Mouse (Mus musculus) forebrain, postnatal 0 days (tissue): ENCODE results near the gene Wnt7b. TPM values are rescaled to one million over a fixed set of nuclear protein-coding genes. Genes with fewer than 3 reads are reported as not detected.

Source experiments
- ATAC-seq: fragments of 200-750 bp; cut with Nextera tagmentation; 2 replicates; pipeline ENCODE4 v1.8.0; 2017; ENCODE audit warnings: mild to moderate bottlenecking, moderate library complexity
- DNase-seq: peaks from one replicate; pipeline ENCODE4 v3.0.0-alpha.2; 2015
- H3K27ac ChIP-seq: fragments of 300-500 bp; sonication (generic); 2 replicates; pipeline ENCODE4 v1.5.1; 2014; ENCODE audit warnings: low read depth, mild to moderate bottlenecking, antibody characterized with exemption, low read length, moderate library complexity, mixed read lengths
- H3K27me3 ChIP-seq: fragments of 300-500 bp; sonication (generic); 2 replicates; pipeline ENCODE4 v1.6.1; 2014; ENCODE audit warnings: mild to moderate bottlenecking, low read length, mixed read lengths; ENCODE audit not compliant: insufficient read depth
- H3K36me3 ChIP-seq: fragments of 300-500 bp; sonication (generic); 2 replicates; pipeline ENCODE4 v1.6.1; 2014; ENCODE audit warnings: mild to moderate bottlenecking, moderate library complexity; ENCODE audit not compliant: insufficient read depth
- H3K4me1 ChIP-seq: fragments of 300-500 bp; sonication (generic); 2 replicates; pipeline ENCODE4 v1.6.1; 2014; ENCODE audit warnings: antibody characterized with exemption; ENCODE audit not compliant: insufficient read depth
- H3K4me2 ChIP-seq: fragments of 300-500 bp; sonication (generic); 2 replicates; pipeline ENCODE4 v1.6.1; 2014; ENCODE audit warnings: low read depth, mild to moderate bottlenecking, moderate library complexity
- H3K4me3 ChIP-seq: fragments of 300-500 bp; sonication (generic); 2 replicates; pipeline ENCODE4 v1.5.1; 2014; ENCODE audit warnings: low read depth, low read length, mixed read lengths
- H3K9ac ChIP-seq: fragments of 300-500 bp; sonication (generic); 2 replicates; pipeline ENCODE4 v1.6.1; 2014; ENCODE audit warnings: mild to moderate bottlenecking
- H3K9me3 ChIP-seq: fragments of 300-500 bp; sonication (generic); 2 replicates; pipeline ENCODE4 v1.6.1; 2016; ENCODE audit warnings: low read length
- CTCF ChIP-seq: sonication (generic); IDR thresholded peaks from 2 replicates; pipeline ENCODE4 v1.5.1; 2016; ENCODE audit warnings: antibody characterized with exemption, control low read depth, low read depth
- WGBS: fragments of 180-500 bp; shearing (Covaris S2); extraction: QIAGEN DNeasy Blood & Tissue Kit; methylation state at CpG from one replicate; pipeline ENCODE4 v1.1.7; 2014; 5-methylcytosine and 5-hydroxymethylcytosine counted together
- polyA plus RNA-seq: library from polyadenylated mRNA; unstranded; fragments of >200 nt; fragmentation: Nextera tagmentation; extraction: Ambion mirVana; gene quantifications from 2 replicates; pipeline ENCODE4 v1.2.1, GENCODE M21; 2015
- total RNA-seq: library from RNA; depleted of rRNA; stranded (reverse); fragments of >200 nt; gene quantifications from 2 replicates; pipeline ENCODE4 v1.2.3, GENCODE M21; 2014

Wnt7b gene
- total and polyA plus RNA-seq, 2 experiments from 2014 or later, result 54.0 to 59.3 TPM

- H3K4me1 ChIP-seq, result no peaks in the 10 kb centered on the region
- H3K4me2 ChIP-seq, result no peak overlapping the region
- no peak for ATAC-seq
- H3K4me3 ChIP-seq, result no peak overlapping the region
- DNase-seq, result no peak
- 73% methylated on average over 11 of the region's 11 CpGs for WGBS
- no peak overlapping the region for H3K27ac ChIP-seq
- TF ChIP-seq CTCF, result no peak
- H3K9me3 ChIP-seq, result no peaks in the 10 kb centered on the region
- H3K27me3 ChIP-seq, result no peaks in the 10 kb centered on the region
- no peak overlapping the region for H3K9ac ChIP-seq
- H3K36me3 ChIP-seq, result no peaks in the 10 kb centered on the region
Measured at GRCm38 (mm10) chr15:85553421-85553820, 28.9 kb downstream of the Wnt7b start.

GRCm38 (mm10) chr15:85546500-85546899, 35.8 kb downstream of the Wnt7b start:
- Histone ChIP-seq H3K27ac (no peak overlapping the region), H3K4me3 (no peak overlapping the region), H3K9me3 (no peaks in the 10 kb centered on the region), H3K4me1 (no peaks in the 10 kb centered on the region), H3K27me3 (no peaks in the 10 kb centered on the region), H3K4me2 (no peak overlapping the region), H3K9ac (no peak overlapping the region), H3K36me3 (no peaks in the 10 kb centered on the region)
- DNase-seq (no peak), ATAC-seq (no peak)
- no peak for TF ChIP-seq CTCF
- WGBS, result 71% methylated on average over 4 of the region's 4 CpGs

DNA sequence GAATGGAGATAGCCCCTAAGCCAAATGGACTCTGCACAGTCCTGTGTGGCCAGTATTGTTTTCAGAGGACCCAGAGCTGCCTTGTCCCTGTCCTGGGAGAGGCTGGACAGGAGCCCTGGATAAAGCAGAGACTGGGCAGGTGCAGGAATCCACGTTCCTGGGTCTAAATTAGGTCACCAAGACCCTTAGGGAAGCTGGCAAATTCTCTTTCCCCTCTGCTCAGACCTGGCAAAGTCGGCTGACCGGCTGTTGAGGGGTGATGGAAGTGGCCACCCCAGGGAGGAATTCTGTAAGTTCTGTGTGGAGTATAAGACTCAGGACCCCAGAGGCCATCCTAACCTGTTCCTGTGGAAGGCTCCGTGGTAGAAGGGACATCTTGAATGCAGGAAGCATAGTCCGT, 36.9 kb downstream of the Wnt7b start:
- no peaks in the 10 kb centered on the region for H3K36me3 ChIP-seq
- no peak overlapping the region for H3K4me2 ChIP-seq
- no peaks in the 10 kb centered on the region for H3K27me3 ChIP-seq
- DNase-seq (no peak), ATAC-seq (no peak)
- whole genome bisulfite sequencing, result 84% methylated on average over 5 of the region's 5 CpGs
- H3K9ac ChIP-seq, result no peak overlapping the region
- no peak for TF ChIP-seq CTCF
- no peaks in the 10 kb centered on the region for H3K4me1 ChIP-seq
- no peaks in the 10 kb centered on the region for H3K9me3 ChIP-seq
- no peak overlapping the region for H3K27ac ChIP-seq
- no peak overlapping the region for H3K4me3 ChIP-seq

- Histone ChIP-seq H3K4me2 (no peak overlapping the region), H3K4me3 (no peak overlapping the region), H3K9ac (no peak overlapping the region), H3K27me3 (no peaks in the 10 kb centered on the region), H3K36me3 (0 out of 2 replicates have a peak, but pooled peaks cover 5% of the 10 kb centered on the region), H3K9me3 (no peaks in the 10 kb centered on the region), H3K4me1 (no peaks in the 10 kb centered on the region), H3K27ac (no peak overlapping the region)
- no peak for ATAC-seq
- 65% methylated on average over 11 of the region's 11 CpGs for WGBS
- DNase-seq, result no peak
- TF ChIP-seq CTCF, result no peak
Measured at GRCm38 (mm10) chr15:85538170-85538569, 44.1 kb downstream of the Wnt7b start.

- H3K9ac ChIP-seq, result no peak overlapping the region
- WGBS, result 89% methylated on average over 25 of the region's 25 CpGs
Measured at GRCm38 (mm10) chr15:85537151-85537550, 45.1 kb downstream of the Wnt7b start.

DNA sequence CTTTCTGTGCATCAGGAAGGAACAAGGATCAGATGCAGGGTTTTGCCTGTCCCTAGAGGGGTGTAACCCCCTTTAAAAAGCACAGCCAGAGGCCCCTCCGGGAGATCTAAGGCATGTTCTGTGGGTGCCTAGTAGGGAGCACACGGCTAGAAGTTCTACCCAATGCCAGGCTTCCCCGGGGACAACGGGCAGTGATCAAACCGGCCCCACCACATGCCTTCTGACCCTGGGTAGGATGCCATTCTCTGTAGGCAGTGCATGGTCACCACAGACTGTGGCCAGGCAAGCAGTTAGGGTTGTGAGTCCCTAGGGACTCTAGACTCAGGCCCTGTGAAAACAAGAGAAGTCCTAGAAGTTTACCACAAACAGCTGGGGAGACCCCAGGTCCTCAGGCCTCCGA, 47.6 kb downstream of the Wnt7b start:
- TF ChIP-seq CTCF, result no peak
- ATAC-seq (no peak), DNase-seq (no peak)
- Histone ChIP-seq H3K9ac (no peak overlapping the region), H3K27ac (no peak overlapping the region), H3K9me3 (no peaks in the 10 kb centered on the region), H3K4me1 (no peaks in the 10 kb centered on the region), H3K27me3 (no peaks in the 10 kb centered on the region), H3K36me3 (0 out of 2 replicates have a peak, but pooled peaks cover 5% of the 10 kb centered on the region), H3K4me2 (no peak overlapping the region), H3K4me3 (no peak overlapping the region)
- 94% methylated on average over 6 of the region's 6 CpGs for WGBS

More at GRCm38 (mm10) chr15:85537151-85537550, 45.1 kb downstream of the Wnt7b start:
- H3K4me2 ChIP-seq, result no peak overlapping the region
- H3K36me3 ChIP-seq, result 0 out of 2 replicates have a peak, but pooled peaks cover 5% of the 10 kb centered on the region
- TF ChIP-seq CTCF, result no peak
- H3K9me3 ChIP-seq, result no peaks in the 10 kb centered on the region
- DNase-seq (no peak), ATAC-seq (no peak)
- H3K27me3 ChIP-seq, result no peaks in the 10 kb centered on the region
- H3K4me3 ChIP-seq, result no peak overlapping the region
- H3K4me1 ChIP-seq, result no peaks in the 10 kb centered on the region
- H3K27ac ChIP-seq, result no peak overlapping the region

- Histone ChIP-seq H3K36me3 (0 out of 2 replicates have a peak, but pooled peaks cover 5% of the 10 kb centered on the region), H3K4me1 (no peaks in the 10 kb centered on the region), H3K4me2 (no peak overlapping the region), H3K9ac (no peak overlapping the region), H3K9me3 (no peaks in the 10 kb centered on the region), H3K27ac (no peak overlapping the region), H3K27me3 (no peaks in the 10 kb centered on the region), H3K4me3 (no peak overlapping the region)
- ATAC-seq (no peak), DNase-seq (no peak)
- 47% methylated on average over 8 of the region's 8 CpGs for WGBS
- TF ChIP-seq CTCF, result no peak
Measured at GRCm38 (mm10) chr15:85534215-85534614, 48.1 kb downstream of the Wnt7b start.
